Mouse (Mus musculus) heart, embryonic 11.5 days (tissue): ENCODE results near the gene Elmsan1. TPM values are rescaled to one million over a fixed set of nuclear protein-coding genes. Genes with fewer than 3 reads are reported as not detected.

Experiments used
- ATAC-seq: fragments of 200-750 bp; cut with Nextera tagmentation; replicated peaks from 2 replicates; pipeline ENCODE4 v1.8.0; 2017; ENCODE audit warnings: moderate library complexity; ENCODE audit not compliant: insufficient number of reproducible peaks, low FRiP score, low TSS enrichment
- H3K27ac ChIP-seq: fragments of 300-500 bp; sonication (generic); 2 replicates; pipeline ENCODE4 v1.5.1; 2014; ENCODE audit warnings: mild to moderate bottlenecking, low read depth, low read length
- H3K27me3 ChIP-seq: fragments of 300-500 bp; sonication (generic); 2 replicates; pipeline ENCODE4 v1.6.1; 2014; ENCODE audit warnings: mild to moderate bottlenecking, low read length, mixed read lengths; ENCODE audit not compliant: control insufficient read depth, insufficient read depth
- H3K36me3 ChIP-seq: fragments of 300-500 bp; sonication (generic); 2 replicates; pipeline ENCODE4 v1.6.1; 2014; ENCODE audit warnings: mild to moderate bottlenecking, low read length, moderate library complexity, mixed read lengths; ENCODE audit not compliant: control insufficient read depth, insufficient read depth
- H3K4me1 ChIP-seq: fragments of 300-500 bp; sonication (generic); 2 replicates; pipeline ENCODE4 v1.6.1; 2014; ENCODE audit warnings: low read length; ENCODE audit not compliant: control insufficient read depth, insufficient read depth
- H3K4me2 ChIP-seq: fragments of 300-500 bp; sonication (generic); 2 replicates; pipeline ENCODE4 v1.6.1; 2014; ENCODE audit warnings: mild to moderate bottlenecking, moderate library complexity
- H3K4me3 ChIP-seq: fragments of 300-500 bp; sonication (generic); 2 replicates; pipeline ENCODE4 v1.5.1; 2014; ENCODE audit warnings: low read depth, low read length
- H3K9ac ChIP-seq: fragments of 300-500 bp; sonication (generic); 2 replicates; pipeline ENCODE4 v1.6.1; 2014; ENCODE audit warnings: mild to moderate bottlenecking, low read depth, low read length, moderate library complexity
- H3K9me3 ChIP-seq: fragments of 300-500 bp; sonication (generic); replicated peaks from 2 replicates; pipeline ENCODE4 v1.6.1; 2016; ENCODE audit warnings: low read length; ENCODE audit not compliant: control insufficient read depth
- WGBS: fragments of 180-500 bp; shearing (Covaris S2); extraction: QIAGEN DNeasy Blood & Tissue Kit; methylation state at CpG from one replicate; pipeline ENCODE4 v1.1.7; 2014; ENCODE audit not compliant: insufficient replicate concordance; 5-methylcytosine and 5-hydroxymethylcytosine counted together
- polyA plus RNA-seq: library from polyadenylated mRNA; unstranded; fragments of >200 nt; fragmentation: Nextera tagmentation; extraction: Ambion mirVana; gene quantifications from 2 replicates; pipeline ENCODE4 v1.2.1, GENCODE M21; 2014

Elmsan1 gene
- polyA plus RNA-seq, result 5.9 and 7.1 TPM in 2 replicates

GRCm38 (mm10) chr12:84218289-84219120 lies at the start of gene Elmsan1:
Elmsan1 (minus strand) TSS chr12:84218881.
- Histone ChIP-seq H3K27ac (peak within 1 kb of the TSS; percentile 78), H3K9me3 (no peaks in the 10 kb centered on the region), H3K4me2 (peak within 1 kb of the TSS; percentile 85), H3K4me1 (peaks cover 27% of the 10 kb centered on the region), H3K36me3 (no peaks in the 10 kb centered on the region), H3K4me3 (peak within 1 kb of the TSS; percentile 73), H3K27me3 (no peaks in the 10 kb centered on the region), H3K9ac (peak within 1 kb of the TSS; percentile 92)
- WGBS, result under 1% methylated on average over 80 of the region's 82 CpGs
- peak; percentile 79 for ATAC-seq

- Histone ChIP-seq H3K27ac (no peak overlapping the region), H3K27me3 (peaks cover 2% of the 10 kb centered on the region; the same call in 1 of the 2 replicates), H3K4me3 (no peak overlapping the region), H3K4me1 (no peaks in the 10 kb centered on the region), H3K36me3 (no peaks in the 10 kb centered on the region), H3K9ac (no peak overlapping the region), H3K4me2 (no peak overlapping the region), H3K9me3 (peaks cover 3% of the 10 kb centered on the region; the same call in 1 of the 2 replicates)
- no peak for ATAC-seq
- WGBS, result 57% methylated on average over 2 of the region's 2 CpGs
Observed at GRCm38 (mm10) chr12:84267264-84267663, 48.6 kb upstream of the Elmsan1 start.

- H3K9ac ChIP-seq, result no peak overlapping the region
- ATAC-seq, result no peak
- H3K4me2 ChIP-seq, result no peak overlapping the region
- H3K36me3 ChIP-seq, result no peaks in the 10 kb centered on the region
- no peak overlapping the region for H3K27ac ChIP-seq
- peaks cover 3% of the 10 kb centered on the region; the same call in 1 of the 2 replicates for H3K9me3 ChIP-seq
- no peaks in the 10 kb centered on the region for H3K27me3 ChIP-seq
- no peak overlapping the region for H3K4me3 ChIP-seq
- WGBS, result 75% methylated on average over 7 of the region's 7 CpGs
- no peaks in the 10 kb centered on the region for H3K4me1 ChIP-seq
Observed at GRCm38 (mm10) chr12:84260363-84260762, 41.7 kb upstream of the Elmsan1 start.

GRCm38 (mm10) chr12:84254886-84255285 lies 36.2 kb upstream of the Elmsan1 start:
- no peak for ATAC-seq
- Histone ChIP-seq H3K27ac (no peak overlapping the region), H3K9ac (no peak overlapping the region), H3K27me3 (no peaks in the 10 kb centered on the region), H3K4me3 (no peak overlapping the region), H3K4me2 (no peak overlapping the region), H3K36me3 (no peaks in the 10 kb centered on the region), H3K9me3 (no peaks in the 10 kb centered on the region), H3K4me1 (no peaks in the 10 kb centered on the region)
- 72% methylated on average over 5 of the region's 5 CpGs for WGBS

GRCm38 (mm10) chr12:84252811-84253210 lies 34.1 kb upstream of the Elmsan1 start:
- WGBS, result 78% methylated on average over 5 of the region's 5 CpGs
- H3K9ac ChIP-seq, result no peak overlapping the region

GRCm38 (mm10) chr12:84249217-84249616 lies 30.5 kb upstream of the Elmsan1 start:
- Histone ChIP-seq H3K27me3 (no peaks in the 10 kb centered on the region), H3K9ac (no peak overlapping the region), H3K4me2 (no peak overlapping the region), H3K4me3 (no peak overlapping the region), H3K36me3 (no peaks in the 10 kb centered on the region), H3K4me1 (no peaks in the 10 kb centered on the region), H3K9me3 (no peaks in the 10 kb centered on the region), H3K27ac (no peak overlapping the region)
- WGBS, result 5% methylated on average over 3 of the region's 3 CpGs
- no peak for ATAC-seq

More at GRCm38 (mm10) chr12:84252811-84253210, 34.1 kb upstream of the Elmsan1 start:
- H3K4me3 ChIP-seq, result no peak overlapping the region
- no peak overlapping the region for H3K27ac ChIP-seq
- no peak for ATAC-seq
- no peak overlapping the region for H3K4me2 ChIP-seq
- H3K36me3 ChIP-seq, result no peaks in the 10 kb centered on the region
- no peaks in the 10 kb centered on the region for H3K27me3 ChIP-seq
- H3K9me3 ChIP-seq, result no peaks in the 10 kb centered on the region
- no peaks in the 10 kb centered on the region for H3K4me1 ChIP-seq

- H3K4me2 ChIP-seq, result no peak overlapping the region
- no peak for ATAC-seq
- no peaks in the 10 kb centered on the region for H3K36me3 ChIP-seq
- H3K27me3 ChIP-seq, result no peaks in the 10 kb centered on the region
- WGBS, result 67% methylated on average over 5 of the region's 5 CpGs
- no peak overlapping the region for H3K9ac ChIP-seq
- H3K4me1 ChIP-seq, result no peaks in the 10 kb centered on the region
- H3K9me3 ChIP-seq, result no peaks in the 10 kb centered on the region
- H3K27ac ChIP-seq, result no peak overlapping the region
- H3K4me3 ChIP-seq, result no peak overlapping the region
Observed at GRCm38 (mm10) chr12:84245683-84246082, 27.0 kb upstream of the Elmsan1 start.

- H3K27ac ChIP-seq, result no peak overlapping the region
Observed at GRCm38 (mm10) chr12:84243076-84243770, 24.5 kb upstream of the Elmsan1 start.

More at GRCm38 (mm10) chr12:84243076-84243770, 24.5 kb upstream of the Elmsan1 start:
- Histone ChIP-seq H3K9me3 (no peaks in the 10 kb centered on the region), H3K4me1 (0 out of 2 replicates have a peak, but pooled peaks cover 2% of the 10 kb centered on the region), H3K27me3 (no peaks in the 10 kb centered on the region), H3K9ac (no peak overlapping the region), H3K36me3 (no peaks in the 10 kb centered on the region), H3K4me2 (no peak overlapping the region), H3K4me3 (no peak overlapping the region)
- ATAC-seq, result no peak
- WGBS, result 69% methylated on average over 7 of the region's 7 CpGs
